Mouse (Mus musculus) spleen, adult 2 months (tissue): ENCODE measurements around the gene Selenos. TPM values are rescaled to one million over a fixed set of nuclear protein-coding genes. Genes with fewer than 3 reads are reported as not detected.

Experiments
- DNase-seq, 2 experiments: peaks; one replicate each; pipeline versions ENCODE4 v3.0.0 to v3.0.0-alpha.2; 2012 to 2021; ENCODE audit warnings: low spot score in 2 of 2, low read depth in 1 of 2
- H3K27ac ChIP-seq: fragments of 200-500 bp; 2 replicates; pipeline ENCODE4 v1.5.1; 2012; ENCODE audit warnings: low read length, inconsistent platforms; ENCODE audit not compliant: insufficient read depth
- H3K27me3 ChIP-seq: fragments of 200-500 bp; 2 replicates; pipeline ENCODE4 v1.6.1; 2012; ENCODE audit warnings: mild to moderate bottlenecking, moderate library complexity, low read length, inconsistent platforms; ENCODE audit not compliant: control insufficient read depth, insufficient read depth
- H3K36me3 ChIP-seq: fragments of 200-500 bp; 2 replicates; pipeline ENCODE4 v1.6.1; 2012; ENCODE audit warnings: mild to moderate bottlenecking, low read length, inconsistent platforms; ENCODE audit not compliant: control insufficient read depth, insufficient read depth
- H3K4me1 ChIP-seq: fragments of 200-500 bp; 2 replicates; pipeline ENCODE4 v1.6.1; 2011; ENCODE audit warnings: inconsistent platforms; ENCODE audit not compliant: control insufficient read depth, insufficient read depth, insufficient read length
- H3K4me3 ChIP-seq: fragments of 200-500 bp; 2 replicates; pipeline ENCODE4 v1.5.1; 2011; ENCODE audit warnings: mild to moderate bottlenecking, inconsistent platforms; ENCODE audit not compliant: insufficient read depth, insufficient read length; ENCODE audit errors: extremely low read depth
- CTCF ChIP-seq: fragments of 200-500 bp; IDR thresholded peaks from 2 replicates; pipeline ENCODE4 v1.5.1; 2011; ENCODE audit warnings: mild to moderate bottlenecking, inconsistent platforms; ENCODE audit not compliant: insufficient read depth, insufficient read length, insufficient replicate concordance; ENCODE audit errors: extremely low read depth
- POLR2A ChIP-seq: fragments of 200-500 bp; IDR thresholded peaks from 2 replicates; pipeline ENCODE4 v1.6.1; 2011; ENCODE audit warnings: low read depth, low read length, inconsistent platforms
- WGBS: fragments of 180-500 bp; shearing (Covaris S2); methylation state at CpG from one replicate; pipeline ENCODE4 v1.1.7; 2018; 5-methylcytosine and 5-hydroxymethylcytosine counted together
- polyA plus RNA-seq: library from polyadenylated mRNA; depleted of rRNA; stranded (reverse); fragments of >200 nt; gene quantifications from 2 replicates; pipeline ENCODE4 v1.2.3, GENCODE M21; 2012

Selenos gene
- polyA plus RNA-seq, 1 experiment: 63.7 TPM

- Histone ChIP-seq H3K36me3 (no peaks in the 10 kb centered on the region), H3K27ac (no peak overlapping the region), H3K4me1 (no peaks in the 10 kb centered on the region), H3K27me3 (no peaks in the 10 kb centered on the region), H3K4me3 (no peak overlapping the region)
- DNase-seq: no peak
- 84% methylated on average over 7 of the region's 7 CpGs for WGBS
- TF ChIP-seq CTCF (no peak), POLR2A (no peak)
Observed at GRCm38 (mm10) chr7:66098803-66099202, 19.4 kb downstream of the Selenos start.

GRCm38 (mm10) chr7:66101866-66102265 is 22.4 kb downstream of the Selenos start:
- H3K4me3 ChIP-seq: no peak overlapping the region
- 3% methylated on average over 4 of the region's 4 CpGs for WGBS
- TF ChIP-seq CTCF (no peak), POLR2A (no peak)

GRCm38 (mm10) chr7:66104531-66104930 is 25.1 kb downstream of the Selenos start:
- H3K27ac ChIP-seq: peak overlapping the region; percentile 8; the same call in 1 of the 2 replicates
- no peak overlapping the region for H3K4me3 ChIP-seq
- H3K27me3 ChIP-seq: no peaks in the 10 kb centered on the region
- WGBS: 85% methylated on average over 5 of the region's 5 CpGs
- DNase-seq: no peak
- no peaks in the 10 kb centered on the region for H3K36me3 ChIP-seq
- TF ChIP-seq POLR2A (no peak), CTCF (no peak)
- H3K4me1 ChIP-seq: no peaks in the 10 kb centered on the region; the same call in none of the 2 replicates

More at GRCm38 (mm10) chr7:66101866-66102265, 22.4 kb downstream of the Selenos start:
- no peaks in the 10 kb centered on the region for H3K4me1 ChIP-seq
- H3K27me3 ChIP-seq: no peaks in the 10 kb centered on the region
- DNase-seq: no peak
- H3K36me3 ChIP-seq: no peaks in the 10 kb centered on the region
- no peak overlapping the region for H3K27ac ChIP-seq

- 73% methylated on average over 4 of the region's 4 CpGs for WGBS
- no peaks in the 10 kb centered on the region; the same call in none of the 2 replicates for H3K4me1 ChIP-seq
Observed at GRCm38 (mm10) chr7:66105771-66106170, 26.3 kb downstream of the Selenos start.

GRCm38 (mm10) chr7:66106581-66107056 is 27.2 kb downstream of the Selenos start:
- WGBS: 69% methylated on average over 7 of the region's 7 CpGs
- DNase-seq: no peak
- no peaks in the 10 kb centered on the region for H3K36me3 ChIP-seq

More at GRCm38 (mm10) chr7:66105771-66106170, 26.3 kb downstream of the Selenos start:
- no peak for DNase-seq
- no peak overlapping the region for H3K27ac ChIP-seq
- TF ChIP-seq POLR2A (no peak), CTCF (no peak)
- H3K36me3 ChIP-seq: no peaks in the 10 kb centered on the region
- no peak overlapping the region for H3K4me3 ChIP-seq
- H3K27me3 ChIP-seq: no peaks in the 10 kb centered on the region; the same call in 1 of the 2 replicates

GRCm38 (mm10) chr7:66107206-66107605 is 27.8 kb downstream of the Selenos start:
- 82% methylated on average over 11 of the region's 11 CpGs for WGBS

More at GRCm38 (mm10) chr7:66106581-66107056, 27.2 kb downstream of the Selenos start:
- Histone ChIP-seq H3K27ac (no peak overlapping the region), H3K27me3 (no peaks in the 10 kb centered on the region; the same call in 1 of the 2 replicates), H3K4me1 (no peaks in the 10 kb centered on the region; the same call in none of the 2 replicates), H3K4me3 (no peak overlapping the region)
- no peak for TF ChIP-seq POLR2A
- TF ChIP-seq CTCF: no peak

GRCm38 (mm10) chr7:66107930-66108329 is 28.5 kb downstream of the Selenos start:
- H3K4me1 ChIP-seq: no peaks in the 10 kb centered on the region; the same call in none of the 2 replicates
- DNase-seq: no peak
- TF ChIP-seq POLR2A: no peak
- TF ChIP-seq CTCF: peak; percentile 23; the same call in 1 of the 2 replicates
- H3K4me3 ChIP-seq: no peak overlapping the region
- no peaks in the 10 kb centered on the region for H3K36me3 ChIP-seq
- 16% methylated on average over 7 of the region's 7 CpGs for WGBS
- H3K27me3 ChIP-seq: no peaks in the 10 kb centered on the region; the same call in 1 of the 2 replicates
- H3K27ac ChIP-seq: no peak overlapping the region

More at GRCm38 (mm10) chr7:66107206-66107605, 27.8 kb downstream of the Selenos start:
- Histone ChIP-seq H3K4me1 (no peaks in the 10 kb centered on the region; the same call in none of the 2 replicates), H3K4me3 (no peak overlapping the region), H3K27me3 (no peaks in the 10 kb centered on the region; the same call in 1 of the 2 replicates), H3K36me3 (no peaks in the 10 kb centered on the region), H3K27ac (no peak overlapping the region)
- TF ChIP-seq POLR2A: no peak
- TF ChIP-seq CTCF: no peak
- DNase-seq: no peak
